Mouse (Mus musculus) cerebellum, adult 11 months (tissue): ENCODE data around the gene Grin3b.
"Not testable (repeated sequence)": the region's sequence is repeated elsewhere in the genome, so short reads cannot be mapped to it uniquely, and the experiment has no call there.

ENCODE experiments used
- DNase-seq: peaks from one replicate; pipeline ENCODE4 v3.0.0; 2022

Gene Grin3b

GRCm38 (mm10) chr10:79936284-79936910 lies 34.1 kb upstream of the Grin3b start:
- DNase-seq, result no peak

DNA sequence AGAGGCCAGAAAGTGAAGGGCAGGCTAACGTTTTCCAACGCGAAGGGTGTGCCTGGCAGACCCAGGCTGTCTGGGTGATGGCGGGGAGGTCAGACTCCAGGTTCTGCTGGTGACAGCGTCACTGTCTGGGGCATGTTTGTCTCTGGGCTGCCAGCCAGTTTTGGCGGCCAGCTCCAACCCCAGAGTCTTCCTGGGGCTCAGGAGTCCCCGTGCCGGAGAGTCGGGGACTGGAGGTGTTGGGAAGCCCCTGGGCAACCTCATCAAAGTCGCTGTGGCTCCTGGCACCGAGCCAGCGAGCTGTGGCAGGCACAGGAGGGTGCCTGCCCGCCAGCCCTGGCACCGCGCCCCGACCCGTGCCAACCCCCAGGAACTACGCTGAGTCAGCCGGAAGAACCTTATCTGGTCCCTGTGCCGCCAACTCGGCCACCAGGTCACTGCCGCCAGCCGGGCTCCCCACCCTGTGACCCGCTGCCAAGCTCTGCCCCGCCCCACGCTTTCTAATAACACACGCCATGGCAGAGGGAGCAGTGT lies 33.5 kb upstream of the Grin3b start:
- peak; percentile 64 for DNase-seq

- DNase-seq, result no peak
Measured at GRCm38 (mm10) chr10:79937775-79938526, 32.6 kb upstream of the Grin3b start.

DNA sequence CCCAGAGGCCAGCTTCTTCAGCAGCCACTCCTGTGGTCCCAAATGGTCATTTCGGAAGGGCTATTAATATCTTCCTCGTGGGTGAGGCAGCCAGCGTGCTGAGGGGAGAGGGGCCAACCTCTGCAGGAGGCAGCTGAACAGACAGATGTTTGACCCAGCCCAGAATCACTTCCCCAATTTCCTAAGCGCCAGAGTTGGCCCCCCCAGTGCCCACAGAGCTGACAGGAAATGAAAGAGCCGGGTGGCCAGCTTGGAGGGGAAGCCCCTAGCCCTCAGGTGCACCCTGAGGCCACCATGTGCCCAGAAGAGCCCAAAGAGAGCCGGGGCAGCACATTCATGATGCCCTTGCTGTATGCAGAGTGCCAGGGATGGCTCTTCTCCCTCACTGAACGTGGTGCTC lies 29.8 kb upstream of the Grin3b start:
- DNase-seq, result no peak

DNA sequence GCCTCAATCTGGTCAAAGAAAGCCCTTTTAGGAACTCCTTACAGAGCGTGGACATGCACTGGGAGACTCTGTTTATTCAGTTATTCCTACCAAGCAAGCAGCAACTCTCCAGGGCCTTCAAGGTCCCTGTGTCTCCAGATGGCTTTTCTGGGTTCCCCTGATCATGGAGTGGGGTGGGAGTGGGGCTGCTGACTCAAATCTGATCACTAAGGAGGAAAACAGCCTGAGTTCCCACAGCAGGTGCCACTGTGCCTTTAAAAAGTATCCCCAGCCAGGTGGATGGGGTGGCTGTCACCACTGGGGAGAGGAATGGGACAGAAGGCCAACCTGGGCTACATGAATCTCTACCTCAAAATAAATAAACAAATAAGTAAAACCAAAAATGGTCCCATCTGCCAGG lies 27.5 kb upstream of the Grin3b start:
- DNase-seq, result no peak

DNA sequence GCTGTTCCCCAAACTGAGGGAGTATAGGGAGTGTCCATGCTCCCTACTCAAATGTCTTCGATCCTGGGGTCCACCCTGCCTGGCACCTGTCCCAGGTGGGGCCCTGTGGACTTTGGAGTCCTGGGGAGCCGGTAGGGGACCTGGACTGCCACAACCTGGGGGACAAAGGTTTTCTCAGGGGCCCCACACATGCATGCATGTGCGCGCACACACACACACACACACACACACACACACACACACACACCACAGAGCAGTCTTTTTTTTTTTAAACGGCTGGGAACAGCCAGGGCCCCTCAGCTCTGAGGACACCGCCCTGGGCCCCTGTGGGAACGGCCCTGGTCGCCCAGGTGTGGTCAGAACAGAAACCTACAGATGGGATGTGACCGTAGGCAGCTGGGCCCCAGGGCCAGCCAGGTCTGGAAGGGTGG lies 27.0 kb upstream of the Grin3b start:
- no peak for DNase-seq

DNA sequence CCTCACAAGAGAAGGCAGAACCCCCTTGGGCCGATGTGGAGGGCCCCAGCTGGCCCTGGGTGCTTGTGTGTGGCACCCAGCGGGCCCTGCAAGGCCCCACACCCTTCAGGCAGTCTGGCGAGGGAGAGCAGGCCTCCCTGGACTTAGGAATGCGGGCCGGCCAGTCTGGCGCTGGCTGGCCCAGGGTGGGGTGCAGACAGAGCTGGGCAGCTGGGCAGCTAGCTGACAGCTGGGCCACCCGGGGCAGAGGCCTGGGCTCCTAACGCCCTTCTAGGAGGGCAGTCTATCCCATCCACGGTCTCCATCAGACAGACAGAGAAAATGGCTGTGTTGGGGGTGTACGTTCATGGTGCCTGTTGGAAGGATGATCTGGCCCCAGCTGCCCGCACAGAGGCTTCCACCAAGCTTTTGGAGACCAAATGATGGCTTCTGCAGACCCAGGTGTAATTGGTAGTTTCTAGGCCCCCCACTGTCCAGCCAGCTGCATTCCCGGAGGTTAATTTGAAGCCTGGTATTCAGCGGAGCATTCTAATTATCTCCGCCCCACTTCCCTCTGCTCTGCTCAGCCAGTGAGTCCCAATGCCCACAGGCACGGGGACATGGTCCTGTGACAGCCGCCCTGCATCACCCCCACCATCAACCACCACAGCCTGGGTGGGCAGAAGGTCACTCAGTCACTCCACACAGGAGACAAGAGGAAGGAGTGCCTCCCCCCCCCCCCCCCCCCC lies 24.8 kb upstream of the Grin3b start:
- no peak for DNase-seq

GRCm38 (mm10) chr10:79946752-79947322 lies 23.7 kb upstream of the Grin3b start:
- DNase-seq, result no peak

DNA sequence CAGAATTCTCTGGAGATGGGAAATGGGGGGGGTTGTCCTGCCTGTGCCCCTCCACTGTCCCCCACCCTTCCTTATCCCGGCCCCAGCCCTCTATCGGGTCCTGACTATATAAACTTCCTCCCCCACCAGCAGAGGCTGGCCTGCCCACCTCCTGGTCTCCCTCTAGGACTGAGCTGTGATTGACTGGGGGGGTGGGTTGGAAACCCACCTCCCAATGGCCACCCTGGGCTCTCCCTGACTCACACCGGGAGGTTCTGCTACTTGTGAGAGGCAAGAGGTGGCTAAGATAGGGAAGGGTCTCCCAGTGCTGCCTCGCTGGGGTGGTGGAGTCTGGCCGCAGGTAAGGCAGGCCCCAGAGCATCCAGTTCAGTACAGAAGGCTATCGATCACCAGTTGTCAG lies 23.0 kb upstream of the Grin3b start:
- no peak for DNase-seq

DNA sequence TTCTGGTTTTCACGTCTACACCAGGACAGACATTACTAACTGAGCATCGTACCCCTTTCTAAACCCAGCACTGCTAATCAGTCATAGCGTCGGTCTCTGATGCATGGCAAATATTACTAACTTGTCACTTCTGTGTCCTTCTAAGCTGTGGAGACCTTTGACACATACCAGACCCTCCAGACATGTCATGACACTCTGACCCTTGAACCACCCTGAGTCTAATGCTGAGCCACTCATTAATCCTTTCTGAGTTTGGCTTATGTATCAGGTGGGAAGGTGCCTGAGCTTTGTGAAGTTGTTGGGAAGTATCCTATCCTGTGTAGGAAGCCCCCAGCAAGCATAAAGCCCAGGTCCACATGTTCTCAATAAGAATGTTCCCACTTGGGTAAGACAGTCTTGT lies 20.6 kb upstream of the Grin3b start:
- DNase-seq, result no peak

- no peak for DNase-seq
Measured at GRCm38 (mm10) chr10:79950661-79951060, 19.9 kb upstream of the Grin3b start.

DNA sequence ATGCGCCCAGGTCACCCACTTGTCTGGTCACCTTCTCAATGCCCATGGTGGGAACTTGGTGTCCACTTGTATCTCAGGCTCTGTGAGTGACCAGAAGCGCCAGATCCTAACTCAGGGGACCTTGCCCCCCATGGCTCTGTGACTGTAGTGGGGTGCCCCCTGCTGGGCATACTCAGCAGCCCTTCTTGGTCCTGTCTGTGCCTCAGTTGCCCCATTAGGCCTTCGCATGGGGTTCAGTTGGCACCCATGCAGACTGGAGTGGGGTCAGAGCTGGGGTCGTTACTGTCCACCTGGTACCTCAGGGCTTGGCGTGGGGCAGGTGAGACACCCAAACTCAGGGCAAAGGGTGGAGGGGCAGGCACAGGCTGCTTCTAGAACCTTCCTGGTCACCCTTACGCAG lies 16.6 kb upstream of the Grin3b start:
- DNase-seq, result no peak

DNA sequence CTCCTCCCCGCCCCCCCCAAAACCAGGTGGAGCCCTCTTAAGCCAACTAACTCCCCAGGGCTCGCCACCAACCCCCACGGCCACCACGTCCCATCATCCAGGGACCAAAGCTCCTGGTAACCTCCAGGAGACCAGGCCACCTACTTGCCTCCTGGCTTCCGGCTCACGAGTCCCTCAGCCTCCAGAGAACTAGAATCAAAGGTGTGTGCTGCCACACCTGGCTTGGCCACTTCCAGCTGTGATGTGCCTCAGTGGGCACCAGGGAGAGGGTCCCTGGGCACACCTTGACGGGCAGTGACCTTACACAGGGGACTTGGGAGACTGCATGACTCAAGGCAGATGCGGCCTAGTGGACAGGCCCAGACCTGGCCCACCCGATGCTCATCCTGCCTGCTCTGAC lies 14.8 kb upstream of the Grin3b start:
- DNase-seq, result no peak

GRCm38 (mm10) chr10:79956643-79957154 lies 13.8 kb upstream of the Grin3b start:
- no peak for DNase-seq

- DNase-seq, result peak; percentile 77
Measured at GRCm38 (mm10) chr10:79958140-79958816, 12.2 kb upstream of the Grin3b start.

DNA sequence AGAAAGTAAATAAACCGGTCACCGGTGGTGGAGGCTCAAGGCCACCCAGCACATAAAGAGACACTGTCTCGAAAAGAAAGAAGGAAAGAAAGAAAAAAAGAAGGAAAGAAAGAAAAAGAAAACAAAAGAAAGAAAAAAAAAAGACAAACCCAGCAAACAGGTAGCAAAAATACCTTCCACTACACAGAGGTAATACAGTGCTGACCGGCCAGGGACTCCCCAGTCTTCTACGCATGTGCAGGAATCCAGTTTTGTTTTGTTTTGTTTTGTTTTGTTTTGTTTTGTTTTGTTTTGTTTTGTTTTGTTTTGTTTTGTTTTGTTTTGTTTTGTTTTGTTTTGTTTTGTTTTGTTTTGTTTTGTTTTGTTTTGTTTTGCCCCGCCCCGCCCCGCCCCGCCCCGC lies 11.1 kb upstream of the Grin3b start:
- not testable (repeated sequence) for DNase-seq

DNA sequence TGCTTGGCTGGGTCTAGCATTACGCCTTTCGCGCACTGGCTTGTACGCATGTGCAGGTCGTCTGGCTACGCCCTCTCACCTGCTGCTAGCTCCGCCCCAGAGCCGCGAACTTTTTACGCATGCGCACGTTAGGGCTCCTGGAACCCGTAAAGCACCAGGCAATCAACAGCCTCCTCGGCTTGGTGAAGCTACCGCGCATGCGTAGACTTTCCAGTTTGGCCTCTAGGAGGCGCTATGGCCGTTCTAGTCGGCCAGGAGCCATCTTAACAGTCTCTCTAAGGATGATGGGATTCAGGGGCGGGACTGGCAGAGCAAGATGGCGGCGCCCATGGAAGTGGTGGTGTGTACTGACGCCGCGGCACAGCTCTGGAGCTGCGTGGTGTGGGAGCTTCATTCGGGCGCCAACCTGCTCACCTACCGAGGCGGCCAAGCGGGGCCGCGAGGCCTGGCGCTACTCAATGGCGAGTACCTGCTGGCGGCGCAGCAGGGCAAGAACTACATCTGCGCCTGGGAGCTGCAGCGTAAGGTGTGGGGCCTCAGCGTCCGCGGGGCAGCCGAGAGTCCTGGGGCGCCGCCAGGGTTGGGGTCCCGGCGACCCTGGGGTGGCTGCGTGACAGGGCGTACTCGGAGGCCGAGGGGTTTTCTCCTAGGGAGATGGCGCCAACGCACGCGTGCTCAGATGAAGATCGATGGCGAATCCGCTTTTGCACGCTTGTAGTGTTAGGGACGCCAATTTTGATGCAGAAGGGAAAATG lies 10.5 kb upstream of the Grin3b start, which contains the start of gene Wdr18:
Gene Wdr18, plus strand, starts transcription at position 306 of the 755 bp plus-strand sequence.
- peak; percentile 100 for DNase-seq

GRCm38 (mm10) chr10:79960671-79961294 lies 9.7 kb upstream of the Grin3b start:
- no peak for DNase-seq

DNA sequence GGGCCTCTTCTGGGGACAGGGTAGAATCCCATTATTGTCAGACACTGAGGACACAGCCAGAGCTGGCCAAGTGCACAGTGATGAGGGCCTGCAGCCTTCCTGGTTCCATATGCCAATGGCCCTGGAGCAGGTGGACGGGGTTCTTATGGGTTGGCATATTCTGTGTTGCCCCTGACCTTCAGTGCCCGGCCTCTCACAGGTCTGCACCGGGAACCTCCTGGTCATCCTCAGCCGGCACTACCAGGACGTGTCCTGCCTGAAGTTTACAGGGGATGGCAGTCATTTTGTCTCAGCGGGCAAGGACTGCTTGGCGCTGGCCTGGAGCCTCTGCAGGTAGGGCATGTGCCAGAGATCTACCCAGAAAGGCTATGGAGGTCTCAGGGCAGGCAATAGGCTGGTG lies 5.8 kb upstream of the Grin3b start:
- DNase-seq, result no peak

- no peak for DNase-seq
Measured at GRCm38 (mm10) chr10:79965325-79965724, 5.2 kb upstream of the Grin3b start.

DNA sequence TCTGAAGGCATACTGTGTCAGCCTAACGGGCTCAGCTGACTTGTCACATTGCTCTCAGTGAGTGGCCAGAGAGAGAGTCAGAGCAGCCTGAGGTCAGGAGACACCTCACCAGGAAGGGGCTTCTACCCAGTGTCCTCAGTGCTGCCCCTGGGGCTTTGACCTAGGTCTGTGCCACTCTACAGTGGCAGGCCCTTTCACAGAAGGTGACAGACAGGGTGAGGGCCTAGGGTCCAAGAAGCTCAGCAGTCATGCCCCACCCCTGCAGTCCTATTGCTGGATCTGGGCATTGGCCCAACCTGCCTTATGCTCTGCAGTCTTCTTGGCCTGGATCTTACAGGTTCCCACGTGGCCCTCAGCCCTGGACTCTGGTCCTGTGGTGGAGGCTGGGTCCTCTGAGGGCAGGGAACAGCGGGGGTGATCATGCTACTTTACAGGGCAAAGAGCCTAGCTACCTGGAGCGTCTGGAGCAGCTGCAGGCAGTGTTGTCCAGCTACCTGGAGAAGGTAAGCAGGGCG lies 3.6 kb upstream of the Grin3b start:
- peak; percentile 58 for DNase-seq
